Mouse (Mus musculus) c-Kit-negative CD71-positive TER-119-positive erythroid progenitor cells, embryonic 14.5 days (primary cell): ENCODE measurements around the gene Psip1.

ENCODE experiments used
- DNase-seq: peaks from one replicate; pipeline ENCODE4 v3.0.0-alpha.2; 2013; ENCODE audit warnings: low read depth, low spot score

Psip1 gene

DNA sequence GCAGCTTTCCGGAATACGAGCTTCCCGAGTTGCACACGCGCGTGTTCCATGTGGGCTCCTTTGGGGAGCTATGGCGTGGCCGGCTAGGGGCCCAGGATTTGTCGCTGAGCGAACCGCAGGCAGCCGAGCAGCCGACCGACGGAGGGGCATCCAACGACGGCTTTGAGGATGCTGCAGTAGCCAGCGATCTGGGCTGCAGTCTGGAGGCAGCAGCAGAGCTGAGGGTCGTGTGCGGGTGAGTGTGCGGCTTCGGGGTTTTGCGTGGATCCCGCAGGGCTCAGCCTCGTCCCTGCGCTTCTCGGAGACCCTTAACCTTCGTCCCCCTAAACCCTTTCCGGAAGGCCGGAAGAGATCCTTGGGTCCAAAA is 68.5 kb downstream of the Psip1 start:
- DNase-seq, result no peak

DNA sequence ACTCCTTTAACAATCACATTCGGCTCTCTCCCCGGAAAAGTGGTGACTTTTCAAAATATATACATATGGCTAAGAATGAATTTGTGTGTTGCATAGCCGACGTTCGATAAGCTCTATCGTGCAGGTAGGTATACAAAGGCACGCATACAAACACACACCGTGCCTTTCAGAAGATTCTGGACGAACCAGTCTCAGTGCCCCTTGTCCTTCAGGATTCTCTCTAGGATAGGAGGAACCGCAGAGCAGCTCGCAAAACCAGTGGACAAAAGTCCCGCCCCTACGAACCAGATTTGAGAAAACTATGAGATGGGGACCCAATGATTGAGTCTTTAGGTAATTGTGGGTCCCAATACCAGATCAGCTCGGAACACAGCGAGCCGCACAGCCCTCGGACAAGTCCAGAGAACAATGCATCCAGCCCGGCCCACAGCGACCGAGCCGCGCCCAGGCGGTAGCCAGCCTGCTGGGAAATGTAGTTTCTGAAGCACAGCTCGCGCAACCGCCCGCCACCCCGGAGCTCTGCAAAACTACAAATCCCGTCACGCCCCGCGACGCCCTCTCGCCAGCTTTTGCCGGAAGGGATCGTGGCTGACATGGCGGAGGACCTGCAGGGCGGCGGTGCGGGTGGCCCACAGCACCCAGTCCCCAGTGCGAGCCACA is 69.0 kb downstream of the Psip1 start, which contains the start of gene Snapc3:
Snapc3 (plus strand) TSS at position 565 of the 660 bp plus-strand sequence.
- peak; percentile 89 for DNase-seq

DNA sequence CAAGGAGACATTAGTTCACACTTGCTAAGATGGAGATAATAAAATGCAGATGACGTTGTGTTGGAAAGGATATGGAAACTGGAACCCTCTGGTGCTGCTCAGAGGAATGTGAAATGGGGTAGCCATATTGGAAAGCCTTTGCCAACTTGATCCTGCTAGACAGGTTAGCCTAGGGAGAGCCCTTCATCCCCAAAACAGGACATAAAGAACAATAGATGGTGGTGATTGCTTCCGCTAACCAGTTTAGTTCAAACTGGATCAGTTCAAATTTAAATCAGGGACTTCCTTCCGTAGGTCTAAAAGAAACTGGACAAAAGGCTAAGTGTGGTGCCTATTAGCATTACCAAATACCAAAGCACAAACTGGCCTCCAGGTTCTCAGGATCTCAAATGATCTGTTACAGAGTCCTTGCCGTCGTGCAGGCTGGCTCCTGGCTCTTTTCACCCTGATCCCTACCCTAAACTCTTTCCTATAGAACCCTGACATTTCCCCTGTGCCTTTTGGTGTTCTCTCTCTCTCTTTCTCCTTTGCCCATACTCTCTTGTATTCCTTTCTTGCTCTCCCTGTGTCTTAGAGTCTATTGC is 71.9 kb downstream of the Psip1 start:
- DNase-seq, result no peak

DNA sequence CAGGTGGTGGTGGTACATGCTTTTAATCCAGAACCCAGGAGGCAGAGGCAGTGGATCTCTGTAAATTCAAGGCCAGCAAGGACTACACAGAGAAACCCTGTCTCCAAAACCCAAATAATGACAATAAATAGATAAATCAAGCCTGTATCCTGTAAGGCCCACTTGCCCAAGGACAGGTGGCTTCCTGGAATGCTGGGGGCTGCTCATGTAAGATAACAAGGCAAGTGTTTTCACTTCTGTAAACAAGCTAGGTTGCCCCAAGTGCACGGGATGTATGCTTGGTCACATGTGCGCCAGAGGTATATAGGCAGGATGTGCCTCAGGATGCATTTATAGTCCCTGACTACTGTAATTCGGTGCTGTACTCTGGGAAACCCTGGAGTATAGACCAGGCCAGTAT is 74.2 kb downstream of the Psip1 start:
- DNase-seq, result no peak

- DNase-seq, result no peak
Observed at GRCm38 (mm10) chr4:83409867-83410505, 76.3 kb downstream of the Psip1 start.

DNA sequence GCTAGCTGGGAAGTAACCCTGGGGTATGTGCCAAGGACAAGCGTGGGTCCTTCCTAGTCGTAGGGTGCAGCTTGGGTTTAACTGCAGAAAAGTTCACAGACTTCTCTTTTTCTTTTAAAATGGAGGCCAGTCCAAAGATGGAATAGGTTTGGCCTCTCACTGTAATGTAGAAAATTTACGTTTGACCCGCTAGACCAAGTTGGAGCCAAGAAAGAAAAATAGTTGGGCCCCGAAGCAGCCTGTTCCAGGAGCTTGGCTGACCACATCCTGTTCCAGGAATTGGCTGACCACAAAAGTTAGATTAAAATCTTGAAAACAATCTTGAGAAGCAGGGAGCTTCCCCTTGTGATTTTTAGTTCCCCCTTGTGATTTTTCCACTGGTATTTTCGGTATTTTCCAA is 78.6 kb downstream of the Psip1 start:
- no peak for DNase-seq
